Mouse (Mus musculus) left cerebral cortex, adult 2 months (tissue): ENCODE results near the gene Abhd14b. TPM values are rescaled to one million over a fixed set of nuclear protein-coding genes. Genes with fewer than 3 reads are reported as not detected.
A peak's percentile ranks its signal among the peaks of the same experiment; 100 is the strongest.

ENCODE experiments used
- DNase-seq, 2 experiments: peaks; one replicate each; pipeline ENCODE4 v3.0.0; 2021 to 2022; ENCODE audit warnings: low spot score in 2 of 2, mixed read lengths in 1 of 2; ENCODE audit errors: extremely low spot score in 1 of 2
- H3K27ac ChIP-seq: fragments of 200-600 bp; 2 replicates; pipeline ENCODE4 v1.8.1; 2022
- H3K4me3 ChIP-seq: fragments of 200-600 bp; 2 replicates; pipeline ENCODE4 v1.8.1; 2022
- CTCF ChIP-seq: fragments of 200-600 bp; IDR thresholded peaks from 2 replicates; pipeline ENCODE4 v1.8.1; 2022; ENCODE audit warnings: antibody characterized with exemption, mild to moderate bottlenecking, moderate library complexity
- intact Hi-C: fragments of 180-260 bp; cut with DNase I; formaldehyde crosslinking; loops from one replicate; pipeline ENCODE4 v1.15.1; 2025
- total RNA-seq, 2 experiments: library from RNA; stranded (reverse); gene quantifications; 2 replicates each; pipeline ENCODE4 v1.2.3; 2021

Abhd14b gene
- total RNA-seq, 2 experiments from 2014 or later: 12.2 to 14.1 TPM

GRCm38 (mm10) chr9:106411729-106412128 is 35.5 kb upstream of the Abhd14b start:
- no peak overlapping the region for H3K27ac ChIP-seq
- DNase-seq: no peak
- no peak for TF ChIP-seq CTCF
- intact Hi-C loops: no loop called here
- H3K4me3 ChIP-seq: no peak overlapping the region

- Histone ChIP-seq H3K4me3 (no peak overlapping the region), H3K27ac (no peak overlapping the region)
- intact Hi-C loops: no loop called here
- TF ChIP-seq CTCF: no peak
- no peak for DNase-seq
These were observed 35.0 kb upstream of the Abhd14b start for GRCm38 (mm10) chr9:106412210-106412609.

- DNase-seq: no peak
- intact Hi-C loops: no loop called here
- H3K27ac ChIP-seq: no peak overlapping the region
- H3K4me3 ChIP-seq: no peak overlapping the region
- TF ChIP-seq CTCF: no peak
These were observed 33.7 kb upstream of the Abhd14b start for GRCm38 (mm10) chr9:106413606-106414005.

GRCm38 (mm10) chr9:106416826-106417225 is 30.4 kb upstream of the Abhd14b start:
- TF ChIP-seq CTCF: no peak; the same call in none of the 2 replicates
- intact Hi-C loops: no loop called here
- peak overlapping the region; percentile 63 for H3K27ac ChIP-seq
- no peak overlapping the region for H3K4me3 ChIP-seq
- no peak for DNase-seq

GRCm38 (mm10) chr9:106417841-106418625 is 29.2 kb upstream of the Abhd14b start:
- Histone ChIP-seq H3K27ac (peak overlapping the region; percentile 63), H3K4me3 (peak overlapping the region; percentile 25)
- intact Hi-C loops: loop anchor here (1.0 to 2.0 kb wide), 4 partner anchors 15 to 117 kb away; no protein-coding TSS in a partner anchor
- DNase-seq: peak; percentile 93
- peak; percentile 38 for TF ChIP-seq CTCF

- intact Hi-C loops: loop anchor here (1.0 to 10.0 kb wide), 3 partner anchors 131 to 246 kb away; partner anchors contain the start of gene Wdr82
- Histone ChIP-seq H3K4me3 (no peak overlapping the region), H3K27ac (peak overlapping the region; percentile 71)
- DNase-seq: no peak
- TF ChIP-seq CTCF: no peak
These were observed 26.7 kb upstream of the Abhd14b start for GRCm38 (mm10) chr9:106420608-106421007.

- H3K27ac ChIP-seq: peak overlapping the region; percentile 71
- no peak for TF ChIP-seq CTCF
These were observed 26.0 kb upstream of the Abhd14b start for GRCm38 (mm10) chr9:106421033-106421864.

GRCm38 (mm10) chr9:106421865-106422160 is 25.4 kb upstream of the Abhd14b start:
- TF ChIP-seq CTCF: peak; percentile 94
- DNase-seq: peak; percentile 82 to 83
- Histone ChIP-seq H3K27ac (peak overlapping the region; percentile 71), H3K4me3 (peak overlapping the region; percentile 18; the same call in 1 of the 2 replicates)
- intact Hi-C loops: loop anchor here (1.0 to 10.0 kb wide), 4 partner anchors 116 to 247 kb away; partner anchors contain the start of gene Wdr82

More at GRCm38 (mm10) chr9:106421033-106421864, 26.0 kb upstream of the Abhd14b start:
- DNase-seq: no peak
- H3K4me3 ChIP-seq: peak overlapping the region; percentile 18; the same call in 1 of the 2 replicates
- intact Hi-C loops: loop anchor here (1.0 to 10.0 kb wide), 3 partner anchors 132 to 246 kb away; partner anchors contain the start of gene Wdr82

GRCm38 (mm10) chr9:106428719-106429220 is 18.5 kb upstream of the Abhd14b start:
- no peak for DNase-seq
- H3K4me3 ChIP-seq: peak overlapping the region; percentile 75
- intact Hi-C loops: loop anchor here (2.0 to 10.0 kb wide), 3 partner anchors 48 to 254 kb away; partner anchors contain the start of genes Parp3 and Wdr82
- peak; percentile 5 for TF ChIP-seq CTCF
- H3K27ac ChIP-seq: peak overlapping the region; percentile 95

GRCm38 (mm10) chr9:106429221-106430014 is 17.8 kb upstream of the Abhd14b start, which contains the start of gene Rpl29:
Gene Rpl29 (plus strand): TSS chr9:106429454.
- TF ChIP-seq CTCF: no peak
- Histone ChIP-seq H3K4me3 (peak within 1 kb of the TSS; percentile 75), H3K27ac (peak within 1 kb of the TSS; percentile 95)
- intact Hi-C loops: loop anchor here (2.0 to 10.0 kb wide), 3 partner anchors 47 to 255 kb away; partner anchors contain the start of genes Parp3 and Wdr82
- DNase-seq: peak; percentile 92 to 94

- peak overlapping the region; percentile 75 for H3K4me3 ChIP-seq
- DNase-seq: no peak
- intact Hi-C loops: no loop called here
- no peak for TF ChIP-seq CTCF
- H3K27ac ChIP-seq: peak overlapping the region; percentile 95
These were observed 17.3 kb upstream of the Abhd14b start for GRCm38 (mm10) chr9:106430015-106430264.
